Mouse (Mus musculus) limb, embryonic 13.5 days (tissue): ENCODE results near the gene Yaf2. TPM values are rescaled to one million over a fixed set of nuclear protein-coding genes. Genes with fewer than 3 reads are reported as not detected.
"Not testable (repeated sequence)": the region's sequence is repeated elsewhere in the genome, so short reads cannot be mapped to it uniquely, and the experiment has no call there.

Source experiments
- ATAC-seq: fragments of 200-750 bp; cut with Nextera tagmentation; 2 replicates; pipeline ENCODE4 v1.8.0; 2017; ENCODE audit warnings: low read depth, moderate number of reproducible peaks, moderate TSS enrichment; ENCODE audit not compliant: low FRiP score
- H3K27ac ChIP-seq: fragments of 300-500 bp; sonication (generic); 2 replicates; pipeline ENCODE4 v1.5.1; 2015; ENCODE audit warnings: inconsistent platforms, mild to moderate bottlenecking, moderate library complexity
- H3K27me3 ChIP-seq: fragments of 300-500 bp; sonication (generic); 2 replicates; pipeline ENCODE4 v1.6.1; 2015; ENCODE audit warnings: mild to moderate bottlenecking, inconsistent platforms
- H3K36me3 ChIP-seq: fragments of 300-500 bp; sonication (generic); 2 replicates; pipeline ENCODE4 v1.6.1; 2015; ENCODE audit warnings: inconsistent platforms, mild to moderate bottlenecking, moderate library complexity
- H3K4me1 ChIP-seq: fragments of 300-500 bp; sonication (generic); 2 replicates; pipeline ENCODE4 v1.6.1; 2015; ENCODE audit warnings: inconsistent platforms
- H3K4me2 ChIP-seq: fragments of 300-500 bp; sonication (generic); replicated peaks from 2 replicates; pipeline ENCODE4 v1.6.1; 2015; ENCODE audit warnings: inconsistent platforms, mild to moderate bottlenecking, moderate library complexity
- H3K4me3 ChIP-seq: fragments of 300-500 bp; sonication (generic); 2 replicates; pipeline ENCODE4 v1.5.1; 2015; ENCODE audit warnings: moderate library complexity, mild to moderate bottlenecking, inconsistent platforms
- H3K9ac ChIP-seq: fragments of 300-500 bp; sonication (generic); 2 replicates; pipeline ENCODE4 v1.6.1; 2015; ENCODE audit warnings: mild to moderate bottlenecking, inconsistent platforms
- H3K9me3 ChIP-seq: fragments of 300-500 bp; sonication (generic); 2 replicates; pipeline ENCODE4 v1.6.1; 2016; ENCODE audit warnings: inconsistent platforms
- WGBS: fragments of 180-500 bp; shearing (Covaris S2); methylation state at CpG from one replicate; pipeline ENCODE4 v1.1.7; 2015; 5-methylcytosine and 5-hydroxymethylcytosine counted together
- polyA plus RNA-seq: library from polyadenylated mRNA; unstranded; fragments of >200 nt; fragmentation: Nextera tagmentation; extraction: Ambion mirVana; gene quantifications from 2 replicates; pipeline ENCODE4 v1.2.1, GENCODE M21; 2015

Gene Yaf2
- 66.4 and 66.7 TPM in 2 replicates for polyA plus RNA-seq

DNA sequence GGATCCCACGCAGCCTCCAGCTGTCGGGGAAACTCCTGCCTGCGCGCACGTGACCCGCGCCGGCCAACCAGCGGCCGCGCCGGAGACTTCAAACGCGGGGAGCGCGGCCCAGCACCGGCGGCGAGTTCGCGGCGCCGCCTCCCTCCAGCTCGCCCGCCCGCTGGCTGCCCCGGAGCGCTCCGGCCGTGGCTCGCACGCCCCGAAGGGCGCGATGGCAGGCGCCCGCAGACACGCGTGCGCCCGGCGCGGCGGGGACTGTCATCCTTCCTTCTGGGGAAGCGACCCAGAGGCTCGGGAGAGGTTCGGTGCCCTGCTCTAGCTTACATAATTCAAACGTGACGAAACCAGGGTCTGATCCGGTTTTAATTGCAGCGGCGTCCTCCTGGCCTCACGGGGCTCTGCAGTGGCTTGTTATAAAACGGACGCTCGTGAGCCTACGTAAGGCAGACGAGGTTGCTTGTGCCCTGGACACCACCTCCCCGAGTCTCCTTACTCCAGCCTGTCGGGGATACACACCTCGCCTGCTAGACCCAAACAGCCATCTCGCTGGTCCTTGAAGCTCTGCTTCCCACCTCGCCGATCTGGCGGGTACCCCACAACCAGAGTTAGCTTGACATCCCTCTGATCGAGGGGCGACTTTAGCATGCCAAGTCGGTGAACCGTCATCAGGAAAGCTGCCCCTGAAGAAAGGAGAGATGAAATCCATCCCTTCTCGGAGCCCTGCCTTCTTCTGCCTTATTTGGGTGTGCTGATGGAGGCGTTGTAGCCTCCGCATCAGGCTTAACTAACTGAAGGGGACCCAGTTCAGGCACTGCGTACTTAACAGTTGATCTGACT, at the start of gene Yaf2:
Yaf2 (minus strand) TSS at position 11 of the 837 bp plus-strand sequence.
- peaks cover 10% of the 10 kb centered on the region for H3K4me1 ChIP-seq
- H3K27ac ChIP-seq, result peak within 1 kb of the TSS; percentile 88
- H3K4me2 ChIP-seq, result peak within 1 kb of the TSS; percentile 87
- H3K36me3 ChIP-seq, result peaks cover 7% of the 10 kb centered on the region; the same call in 1 of the 2 replicates
- H3K9ac ChIP-seq, result peak within 1 kb of the TSS; percentile 90
- H3K9me3 ChIP-seq, result no peaks in the 10 kb centered on the region
- H3K27me3 ChIP-seq, result no peaks in the 10 kb centered on the region
- ATAC-seq, result peak; percentile 93
- H3K4me3 ChIP-seq, result peak within 1 kb of the TSS; percentile 83
- under 1% methylated on average over 63 of the region's 73 CpGs for WGBS

DNA sequence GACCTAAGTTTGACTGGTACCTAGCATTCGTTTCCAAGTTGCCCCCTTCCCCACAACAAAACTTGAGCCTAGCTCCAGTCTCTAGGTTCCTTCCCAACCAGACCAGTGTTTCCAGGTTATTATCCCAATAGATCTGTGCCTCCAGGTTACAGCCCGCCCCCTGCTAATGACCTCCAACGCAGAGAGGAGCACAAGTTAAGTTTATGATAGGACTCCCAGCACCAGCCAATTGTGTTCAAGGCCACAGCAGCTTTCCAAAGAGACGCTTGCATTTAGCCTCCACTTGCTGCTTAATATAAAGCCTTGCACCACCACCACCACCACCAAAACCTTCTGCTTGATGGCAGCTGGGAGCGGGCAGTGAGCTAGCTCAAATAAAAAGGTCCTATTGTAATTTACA, 44.6 kb upstream of the Yaf2 start:
- Histone ChIP-seq H3K9me3 (no peaks in the 10 kb centered on the region), H3K4me3 (no peak overlapping the region), H3K4me2 (no peak overlapping the region), H3K27ac (no peak overlapping the region), H3K4me1 (no peaks in the 10 kb centered on the region), H3K36me3 (peaks cover 24% of the 10 kb centered on the region), H3K9ac (no peak overlapping the region), H3K27me3 (no peaks in the 10 kb centered on the region)
- WGBS, result 48% methylated on average over 5 of the region's 5 CpGs
- no peak for ATAC-seq

DNA sequence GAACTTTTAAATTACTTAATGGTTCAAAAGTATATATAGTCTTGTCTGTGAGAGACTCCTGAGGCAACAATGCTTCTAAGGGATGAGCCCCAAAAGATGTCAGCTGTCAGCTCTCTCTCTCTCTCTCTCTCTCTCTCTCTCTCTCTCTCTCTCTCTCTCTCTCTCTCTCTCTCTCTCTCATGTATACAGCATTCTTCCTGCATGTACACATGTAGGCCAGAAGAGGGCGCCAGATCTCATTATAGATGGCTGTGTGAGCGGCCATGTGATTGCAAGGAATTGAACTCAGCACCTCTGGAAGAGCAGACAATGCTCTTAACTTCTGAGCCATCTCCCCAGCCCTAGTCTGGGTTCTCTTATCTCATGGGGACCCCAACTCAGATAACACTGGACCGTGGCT, 42.4 kb upstream of the Yaf2 start:
- no peak overlapping the region for H3K4me3 ChIP-seq
- no peak overlapping the region for H3K27ac ChIP-seq
- WGBS, result 82% methylated on average over 3 of the region's 3 CpGs
- no peaks in the 10 kb centered on the region for H3K9me3 ChIP-seq
- no peaks in the 10 kb centered on the region for H3K4me1 ChIP-seq
- no peak for ATAC-seq
- H3K36me3 ChIP-seq, result peaks cover 5% of the 10 kb centered on the region
- H3K4me2 ChIP-seq, result no peak overlapping the region
- H3K27me3 ChIP-seq, result no peaks in the 10 kb centered on the region
- H3K9ac ChIP-seq, result no peak overlapping the region

DNA sequence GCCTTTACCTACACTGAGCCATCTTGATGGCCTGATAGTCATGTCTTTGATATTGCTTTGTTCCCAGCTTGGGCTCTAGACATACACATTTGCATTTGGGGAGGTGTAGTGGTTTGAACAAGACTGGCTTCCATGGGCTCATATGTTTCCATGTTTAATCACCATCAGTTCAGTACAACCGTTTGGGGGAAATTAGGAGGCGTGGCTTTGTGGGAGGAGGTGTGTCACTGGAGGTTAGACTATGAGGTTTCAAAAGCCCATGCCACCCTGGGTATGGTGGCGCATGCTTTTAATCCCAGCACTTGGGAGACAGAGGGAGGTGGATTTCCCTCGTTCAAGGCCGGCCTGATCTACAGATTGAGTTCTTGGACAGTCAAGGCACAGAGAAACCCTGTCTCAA, 39.0 kb upstream of the Yaf2 start:
- Histone ChIP-seq H3K4me1 (no peaks in the 10 kb centered on the region), H3K9me3 (no peaks in the 10 kb centered on the region), H3K9ac (no peak overlapping the region), H3K4me3 (no peak overlapping the region), H3K27ac (no peak overlapping the region), H3K27me3 (no peaks in the 10 kb centered on the region), H3K4me2 (no peak overlapping the region), H3K36me3 (no peaks in the 10 kb centered on the region)
- WGBS, result 86% methylated on average over 5 of the region's 5 CpGs
- ATAC-seq, result no peak

DNA sequence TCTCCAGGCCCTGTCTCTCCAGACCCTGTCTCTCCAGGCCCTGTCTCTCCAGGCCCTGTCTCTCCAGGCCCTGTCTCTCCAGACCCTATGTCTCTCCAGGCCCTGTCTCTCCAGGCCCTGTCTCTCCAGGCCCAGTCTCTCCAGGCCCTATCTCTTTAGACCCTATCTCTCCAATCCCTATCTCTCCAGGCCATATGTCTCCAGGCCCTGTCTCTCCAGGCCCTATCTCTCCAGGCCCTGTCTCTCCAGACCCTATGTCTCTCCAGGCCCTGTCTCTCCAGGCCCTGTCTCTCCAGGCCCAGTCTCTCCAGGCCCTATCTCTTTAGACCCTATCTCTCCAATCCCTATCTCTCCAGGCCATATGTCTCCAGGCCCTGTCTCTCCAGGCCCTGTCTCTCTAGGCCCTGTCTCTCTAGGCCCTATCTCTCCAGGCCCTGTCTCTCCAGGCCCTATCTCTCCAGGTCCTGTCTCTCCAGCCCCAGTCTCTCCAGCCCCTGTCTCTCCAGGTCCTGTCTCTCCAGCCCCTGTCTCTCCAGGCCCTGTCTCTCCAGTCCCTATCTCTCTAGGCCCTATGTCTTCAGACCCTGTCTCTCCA, 35.9 kb upstream of the Yaf2 start:
- not testable (repeated sequence) for H3K4me1 ChIP-seq, H3K9me3 ChIP-seq, H3K4me3 ChIP-seq, ATAC-seq, H3K27ac ChIP-seq, H3K36me3 ChIP-seq, H3K9ac ChIP-seq, H3K4me2 ChIP-seq, H3K27me3 ChIP-seq

DNA sequence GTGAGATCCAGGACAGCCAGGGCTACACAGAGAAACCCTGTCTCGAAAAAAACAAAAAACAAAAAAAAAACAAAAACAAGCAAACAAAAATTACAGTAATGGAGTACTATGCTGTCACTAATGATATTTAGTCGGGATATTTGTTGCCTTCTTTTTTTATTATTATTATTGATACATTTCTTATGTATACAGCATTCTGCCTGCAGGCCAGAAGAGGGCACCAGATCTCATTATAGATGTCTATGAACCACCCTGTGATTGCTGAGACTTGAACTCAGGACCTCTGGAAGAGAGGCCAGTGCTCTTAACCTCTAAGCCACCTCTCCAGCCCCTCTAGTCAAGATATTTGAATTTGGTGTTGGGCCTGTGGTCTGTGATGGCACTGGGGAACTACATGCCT, 35.1 kb upstream of the Yaf2 start:
- Histone ChIP-seq H3K4me2 (no peak overlapping the region), H3K9me3 (no peaks in the 10 kb centered on the region), H3K27me3 (no peaks in the 10 kb centered on the region), H3K27ac (no peak overlapping the region), H3K4me3 (no peak overlapping the region), H3K4me1 (0 out of 2 replicates have a peak, but pooled peaks cover 3% of the 10 kb centered on the region), H3K9ac (no peak overlapping the region), H3K36me3 (no peaks in the 10 kb centered on the region)
- 77% methylated on average over 2 of the region's 2 CpGs for WGBS
- ATAC-seq, result no peak

DNA sequence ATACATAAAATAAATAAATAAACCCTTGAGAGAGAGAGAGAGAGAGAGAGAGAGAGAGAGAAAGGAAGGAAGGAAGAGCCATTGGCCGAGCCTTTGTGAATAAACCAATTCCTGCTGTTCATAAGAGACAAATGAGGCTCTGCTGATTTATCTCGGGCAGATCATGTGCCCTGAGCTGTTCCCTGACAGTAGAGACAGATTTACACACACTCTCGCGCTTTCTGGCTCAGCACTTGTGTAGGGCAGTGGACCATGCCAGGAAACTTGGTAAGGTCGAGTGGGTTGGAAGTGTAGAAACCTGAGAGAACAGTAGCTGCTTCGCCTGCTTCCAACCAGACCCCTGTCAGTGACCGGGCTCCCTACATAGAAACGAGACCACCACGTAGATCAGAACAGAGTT, 31.8 kb upstream of the Yaf2 start:
- no peaks in the 10 kb centered on the region for H3K9me3 ChIP-seq
- no peak overlapping the region for H3K27ac ChIP-seq
- H3K4me2 ChIP-seq, result no peak overlapping the region
- WGBS, result 63% methylated on average over 9 of the region's 9 CpGs
- H3K27me3 ChIP-seq, result no peaks in the 10 kb centered on the region
- no peaks in the 10 kb centered on the region for H3K36me3 ChIP-seq
- no peak overlapping the region for H3K4me3 ChIP-seq
- H3K9ac ChIP-seq, result no peak overlapping the region
- no peak for ATAC-seq
- 0 out of 2 replicates have a peak, but pooled peaks cover 3% of the 10 kb centered on the region for H3K4me1 ChIP-seq

DNA sequence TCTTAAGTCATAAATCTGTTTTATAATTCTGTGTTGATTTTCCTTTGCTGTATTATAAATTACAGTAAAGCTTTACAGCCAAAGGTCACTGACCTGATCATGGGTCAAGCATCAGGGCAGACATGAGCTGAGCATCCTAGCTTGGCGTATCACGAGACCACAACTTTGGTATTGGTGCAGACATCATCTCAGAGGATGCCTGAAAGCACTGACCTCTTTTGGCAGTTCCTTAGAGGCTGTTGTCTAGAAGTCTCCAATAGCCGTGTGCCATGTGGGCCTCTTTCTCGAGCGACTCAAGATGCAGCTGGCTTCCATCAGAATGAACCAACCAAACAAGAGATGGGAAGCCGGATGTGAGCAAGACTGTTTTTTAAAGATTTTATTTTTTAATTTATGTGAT, 28.8 kb upstream of the Yaf2 start:
- Histone ChIP-seq H3K27me3 (no peaks in the 10 kb centered on the region), H3K4me1 (0 out of 2 replicates have a peak, but pooled peaks cover 3% of the 10 kb centered on the region), H3K27ac (no peak overlapping the region), H3K36me3 (no peaks in the 10 kb centered on the region), H3K4me3 (no peak overlapping the region), H3K9ac (no peak overlapping the region), H3K4me2 (no peak overlapping the region), H3K9me3 (no peaks in the 10 kb centered on the region)
- WGBS, result 82% methylated on average over 6 of the region's 6 CpGs
- no peak for ATAC-seq

DNA sequence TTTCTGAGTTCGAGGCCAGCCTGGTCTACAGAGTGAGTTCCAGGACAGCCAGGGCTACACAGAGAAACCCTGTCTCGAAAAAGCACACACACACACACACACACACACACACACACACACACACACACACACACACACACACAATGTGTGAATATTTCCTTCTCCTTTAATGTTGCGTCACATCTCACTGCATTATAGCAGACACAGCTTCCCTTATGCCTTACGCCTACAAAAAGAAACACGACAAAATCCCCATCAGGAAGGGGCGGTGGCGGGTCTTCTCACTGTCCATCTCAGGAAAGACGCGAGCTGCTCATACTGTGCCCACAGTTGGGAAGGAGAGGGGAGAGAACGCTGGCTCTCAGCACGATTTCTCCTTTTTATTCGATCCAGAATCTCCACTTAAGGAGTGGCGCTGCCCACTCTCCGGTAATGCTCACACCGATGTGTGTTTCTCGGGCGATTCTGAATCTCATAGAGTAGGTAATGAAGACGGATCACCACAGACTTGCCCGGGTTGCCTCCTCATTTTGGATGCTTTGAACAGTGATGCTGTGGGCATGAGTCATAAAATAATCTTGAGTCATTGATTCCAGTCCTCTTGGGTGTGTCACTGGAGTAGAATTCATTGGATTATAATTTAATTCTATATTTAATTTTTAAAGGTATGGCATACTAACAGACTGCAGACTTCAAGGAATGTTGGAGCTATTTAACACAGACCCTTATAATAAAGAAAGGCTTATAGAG, 21.8 kb upstream of the Yaf2 start:
- ATAC-seq, result no peak
- Histone ChIP-seq H3K27me3 (no peaks in the 10 kb centered on the region), H3K4me1 (no peaks in the 10 kb centered on the region), H3K4me2 (no peak overlapping the region), H3K9ac (no peak overlapping the region), H3K4me3 (no peak overlapping the region), H3K27ac (no peak overlapping the region), H3K9me3 (no peaks in the 10 kb centered on the region), H3K36me3 (no peaks in the 10 kb centered on the region)
- WGBS, result 91% methylated on average over 18 of the region's 19 CpGs

DNA sequence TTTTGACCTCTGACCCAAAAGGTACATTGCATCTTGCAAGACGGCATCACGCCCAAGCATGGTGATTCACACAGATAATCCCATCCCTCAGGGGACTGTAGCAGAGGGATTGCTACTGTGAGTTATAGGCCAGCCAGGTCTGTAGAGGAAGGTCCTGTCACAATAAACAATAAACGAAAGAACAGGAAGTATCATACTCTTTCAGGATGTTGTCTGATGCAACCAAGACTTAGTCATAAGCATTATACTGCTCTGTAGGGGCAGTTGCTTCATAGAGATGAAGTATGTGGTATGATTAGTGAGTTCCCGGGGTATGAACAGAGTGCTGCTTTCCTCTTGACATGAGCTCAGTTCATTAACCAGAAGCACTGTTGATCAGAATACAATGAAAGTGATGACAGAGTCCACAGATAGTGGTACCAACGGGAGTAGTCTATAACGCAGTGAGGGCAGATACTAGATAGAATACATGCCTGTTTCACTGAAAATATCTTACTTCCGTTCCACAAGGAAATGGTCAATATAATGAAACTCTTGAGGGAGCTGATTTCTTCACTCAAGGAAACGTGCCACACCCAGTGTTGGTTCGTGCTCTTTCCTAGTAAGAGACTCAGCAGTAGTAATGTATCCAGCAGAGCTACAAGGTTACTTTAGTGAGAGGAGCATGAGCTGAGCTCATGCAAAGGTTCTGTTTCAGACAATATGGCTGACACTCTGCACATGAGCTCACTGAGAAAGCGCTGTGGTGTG, 4.1 kb upstream of the Yaf2 start:
- no peaks in the 10 kb centered on the region for H3K9me3 ChIP-seq
- no peaks in the 10 kb centered on the region for H3K36me3 ChIP-seq
- 0 out of 2 replicates have a peak, but pooled peaks cover 5% of the 10 kb centered on the region for H3K4me1 ChIP-seq
- no peak overlapping the region for H3K4me3 ChIP-seq
- no peak for ATAC-seq
- no peak overlapping the region for H3K4me2 ChIP-seq
- H3K9ac ChIP-seq, result no peak overlapping the region
- WGBS, result 88% methylated on average over 10 of the region's 10 CpGs
- H3K27me3 ChIP-seq, result no peaks in the 10 kb centered on the region
- H3K27ac ChIP-seq, result no peak overlapping the region

DNA sequence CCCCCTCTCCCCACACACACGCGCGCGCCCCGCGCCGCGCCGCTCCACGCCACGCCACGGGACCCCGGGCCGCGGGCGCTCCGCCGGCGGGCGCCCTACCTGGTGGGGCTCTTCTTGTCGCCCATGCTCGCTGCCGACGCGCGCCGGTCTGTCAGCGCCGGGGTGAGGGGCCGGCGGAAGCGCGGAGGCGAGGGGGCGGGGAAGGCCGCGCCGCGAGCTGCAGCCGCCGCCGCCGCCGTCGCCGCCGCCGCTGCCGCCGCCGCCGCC, 144 bp downstream of the Yaf2 start:
- 5% methylated on average over 4 of the region's 52 CpGs for WGBS
- ATAC-seq, result no peak; the same call in 1 of the 2 replicates

More for the DNA sequence above, 144 bp downstream of the Yaf2 start:
- no peaks in the 10 kb centered on the region for H3K27me3 ChIP-seq
- peaks cover 7% of the 10 kb centered on the region; the same call in 1 of the 2 replicates for H3K36me3 ChIP-seq
- H3K27ac ChIP-seq, result peak overlapping the region; percentile 88
- peak overlapping the region; percentile 83 for H3K4me3 ChIP-seq
- peak overlapping the region; percentile 90 for H3K9ac ChIP-seq
- no peaks in the 10 kb centered on the region for H3K9me3 ChIP-seq
- H3K4me1 ChIP-seq, result peaks cover 10% of the 10 kb centered on the region
- peak overlapping the region; percentile 87 for H3K4me2 ChIP-seq
